Mouse (Mus musculus) MEL (cell line): ENCODE data around the gene Parp9. TPM values are rescaled to one million over a fixed set of nuclear protein-coding genes. Genes with fewer than 3 reads are reported as not detected.
A peak's percentile ranks its signal among the peaks of the same experiment; 100 is the strongest.

Experiments
- DNase-seq: peaks from one replicate; pipeline ENCODE4 v3.0.0; 2011; ENCODE audit warnings: low read depth, low spot score
- H3K27ac ChIP-seq: 2 replicates; pipeline ENCODE4 v1.5.1; 2012; ENCODE audit warnings: low read depth, mild to moderate bottlenecking, control low read depth, low read length, moderate library complexity; ENCODE audit not compliant: control insufficient read depth
- H3K27me3 ChIP-seq, 2 experiments: fragments of 150-350 bp in 1 of 2; sonication (generic) in 1 of 2; 2 replicates each; pipeline ENCODE4 v1.6.1; 2012; ENCODE audit warnings: low read length in 2 of 2, mild to moderate bottlenecking in 2 of 2, improper control_type of control experiment in 1 of 2, moderate library complexity in 1 of 2; ENCODE audit not compliant: insufficient read depth in 2 of 2, control insufficient read depth in 1 of 2
- H3K36me3 ChIP-seq, 2 experiments: 2 replicates each; pipeline ENCODE4 v1.6.1; 2012 to 2014; ENCODE audit warnings: low read length in 2 of 2, improper control_type of control experiment in 1 of 2, inconsistent platforms in 1 of 2, mild to moderate bottlenecking in 1 of 2; ENCODE audit not compliant: insufficient read depth in 2 of 2, control insufficient read depth in 1 of 2
- H3K4me1 ChIP-seq, 2 experiments: fragments of 150-350 bp in 1 of 2; sonication (generic) in 1 of 2; 2 replicates each; pipeline ENCODE4 v1.6.1; 2012; ENCODE audit warnings: low read length in 2 of 2, improper control_type of control experiment in 1 of 2, mild to moderate bottlenecking in 1 of 2; ENCODE audit not compliant: insufficient read depth in 2 of 2, control insufficient read depth in 1 of 2
- H3K4me3 ChIP-seq, 2 experiments: fragments of 150-350 bp in 1 of 2; sonication (generic) in 1 of 2; 2 replicates each; pipeline ENCODE4 v1.5.1; 2012; ENCODE audit warnings: low read depth in 2 of 2, low read length in 2 of 2, mild to moderate bottlenecking in 2 of 2, moderate library complexity in 2 of 2, control low read depth in 1 of 2, improper control_type of control experiment in 1 of 2; ENCODE audit not compliant: control insufficient read depth in 1 of 2, insufficient read depth in 1 of 2
- H3K79me2 ChIP-seq: 2 replicates; pipeline ENCODE4 v1.6.1; 2012; ENCODE audit warnings: mild to moderate bottlenecking, low read length, moderate library complexity; ENCODE audit not compliant: control insufficient read depth, poor library complexity, insufficient read depth
- H3K9ac ChIP-seq: 2 replicates; pipeline ENCODE4 v1.6.1; 2012; ENCODE audit warnings: low read depth, mild to moderate bottlenecking, control low read depth, low read length, moderate library complexity; ENCODE audit not compliant: control insufficient read depth, poor library complexity, severe bottlenecking
- H3K9me3 ChIP-seq: fragments of 150-350 bp; sonication (generic); replicated peaks from 2 replicates; pipeline ENCODE4 v1.6.1; 2012; ENCODE audit warnings: mild to moderate bottlenecking, low read length, improper control_type of control experiment, moderate library complexity; ENCODE audit not compliant: insufficient read depth
- BHLHE40 ChIP-seq: IDR thresholded peaks from 2 replicates; pipeline ENCODE4 v1.6.1; 2012; ENCODE audit warnings: low read depth, mild to moderate bottlenecking, inconsistent platforms, low read length, improper control_type of control experiment, borderline replicate concordance
- CHD1 ChIP-seq: IDR thresholded peaks from 2 replicates; pipeline ENCODE4 v1.6.1; 2012; ENCODE audit warnings: low read depth, mild to moderate bottlenecking, inconsistent platforms, low read length, improper control_type of control experiment
- CTCF ChIP-seq, 3 experiments: IDR thresholded peaks in 2 of 3; conservative IDR thresholded peaks in 1 of 3; 2 replicates each; pipeline ENCODE4 v1.5.1; 2011 to 2012; ENCODE audit warnings: low read length in 3 of 3, low read depth in 2 of 3, mild to moderate bottlenecking in 2 of 3, improper control_type of control experiment in 1 of 3, inconsistent platforms in 1 of 3, mixed read lengths in 1 of 3, moderate library complexity in 1 of 3; ENCODE audit not compliant: control insufficient read depth in 1 of 3, insufficient read depth in 1 of 3, poor library complexity in 1 of 3, severe bottlenecking in 1 of 3
- E2F4 ChIP-seq: IDR thresholded peaks from 2 replicates; pipeline ENCODE4 v1.6.1; 2011; ENCODE audit warnings: low read depth, low read length, improper control_type of control experiment, borderline replicate concordance
- ELF1 ChIP-seq: IDR thresholded peaks from 2 replicates; pipeline ENCODE4 v1.6.1; 2014; ENCODE audit warnings: low read depth, mild to moderate bottlenecking, inconsistent platforms, low read length, improper control_type of control experiment, moderate library complexity
- ETS1 ChIP-seq: IDR thresholded peaks from 2 replicates; pipeline ENCODE4 v1.6.1; 2012; ENCODE audit warnings: low read depth, mild to moderate bottlenecking, inconsistent platforms, low read length, improper control_type of control experiment, moderate library complexity
- GABPA ChIP-seq: IDR thresholded peaks from 2 replicates; pipeline ENCODE4 v1.6.1; 2012; ENCODE audit warnings: low read depth, mild to moderate bottlenecking, inconsistent platforms, low read length, improper control_type of control experiment, moderate library complexity
- HCFC1 ChIP-seq: IDR thresholded peaks from 2 replicates; pipeline ENCODE4 v1.6.1; 2012; ENCODE audit warnings: low read depth, mild to moderate bottlenecking, inconsistent platforms, low read length, improper control_type of control experiment, moderate library complexity
- JUND ChIP-seq: IDR thresholded peaks from 2 replicates; pipeline ENCODE4 v1.6.1; 2011; ENCODE audit warnings: low read depth, mild to moderate bottlenecking, improper control_type of control experiment, low read length
- MAFK ChIP-seq: IDR thresholded peaks from 2 replicates; pipeline ENCODE4 v1.6.1; 2011; ENCODE audit warnings: low read depth, mild to moderate bottlenecking, low read length, improper control_type of control experiment, borderline replicate concordance
- MAZ ChIP-seq: IDR thresholded peaks from 2 replicates; pipeline ENCODE4 v1.6.1; 2012; ENCODE audit warnings: low read depth, mild to moderate bottlenecking, inconsistent platforms, low read length, improper control_type of control experiment
- MEF2A ChIP-seq: IDR thresholded peaks from 2 replicates; pipeline ENCODE4 v1.6.1; 2014; ENCODE audit warnings: low read depth, mild to moderate bottlenecking, inconsistent platforms, low read length, improper control_type of control experiment; ENCODE audit not compliant: poor library complexity, insufficient replicate concordance, severe bottlenecking; ENCODE audit errors: extremely low read depth
- MXI1 ChIP-seq: IDR thresholded peaks from 2 replicates; pipeline ENCODE4 v1.6.1; 2011; ENCODE audit warnings: mild to moderate bottlenecking, low read depth, low read length, improper control_type of control experiment
- MYC ChIP-seq: IDR thresholded peaks from 2 replicates; pipeline ENCODE4 v1.6.1; 2011; ENCODE audit warnings: low read depth, mild to moderate bottlenecking, low read length, improper control_type of control experiment, moderate library complexity
- NELFE ChIP-seq: IDR thresholded peaks from 2 replicates; pipeline ENCODE4 v1.6.1; 2011; ENCODE audit warnings: low read depth, low read length, improper control_type of control experiment
- NRF1 ChIP-seq: IDR thresholded peaks from 2 replicates; pipeline ENCODE4 v1.6.1; 2014; ENCODE audit warnings: low read depth, mild to moderate bottlenecking, inconsistent platforms, low read length, improper control_type of control experiment, moderate library complexity; ENCODE audit not compliant: poor library complexity, insufficient read depth, severe bottlenecking
- POLR2A ChIP-seq, 2 experiments: IDR thresholded peaks; 2 replicates each; pipeline ENCODE4 v1.6.1; 2011 to 2012; ENCODE audit warnings: low read length in 2 of 2, mild to moderate bottlenecking in 2 of 2, control low read depth in 1 of 2, improper control_type of control experiment in 1 of 2, low read depth in 1 of 2, moderate library complexity in 1 of 2; ENCODE audit not compliant: control insufficient read depth in 1 of 2, insufficient read depth in 1 of 2, poor library complexity in 1 of 2
- POLR2AphosphoS2 ChIP-seq: IDR thresholded peaks from 2 replicates; pipeline ENCODE4 v1.6.1; 2011; ENCODE audit warnings: low read length, improper control_type of control experiment
- POLR2AphosphoS5 ChIP-seq: IDR thresholded peaks from 2 replicates; pipeline ENCODE4 v1.6.1; 2012; ENCODE audit warnings: low read depth, borderline replicate concordance, mild to moderate bottlenecking, inconsistent platforms, low read length, moderate library complexity, mixed read lengths
- RAD21 ChIP-seq: IDR thresholded peaks from 2 replicates; pipeline ENCODE4 v1.6.1; 2011; ENCODE audit warnings: mild to moderate bottlenecking, low read depth, low read length, improper control_type of control experiment
- RCOR1 ChIP-seq: IDR thresholded peaks from 2 replicates; pipeline ENCODE4 v1.6.1; 2012; ENCODE audit warnings: low read depth, mild to moderate bottlenecking, inconsistent platforms, low read length, improper control_type of control experiment
- SIN3A ChIP-seq: IDR thresholded peaks from 2 replicates; pipeline ENCODE4 v1.6.1; 2012; ENCODE audit warnings: low read length, improper control_type of control experiment, inconsistent platforms
- TBP ChIP-seq: IDR thresholded peaks from 2 replicates; pipeline ENCODE4 v1.8.0; 2011; ENCODE audit warnings: low read depth, low read length, improper control_type of control experiment
- TCF12 ChIP-seq: IDR thresholded peaks from 2 replicates; pipeline ENCODE4 v1.6.1; 2014; ENCODE audit warnings: low read depth, mild to moderate bottlenecking, inconsistent platforms, low read length, improper control_type of control experiment, moderate library complexity
- UBTF ChIP-seq: IDR thresholded peaks from 2 replicates; pipeline ENCODE4 v1.6.1; 2012; ENCODE audit warnings: low read depth, mild to moderate bottlenecking, inconsistent platforms, low read length, improper control_type of control experiment, moderate library complexity, borderline replicate concordance; ENCODE audit not compliant: insufficient read depth
- USF2 ChIP-seq, 2 experiments: IDR thresholded peaks; 2 replicates each; pipeline ENCODE4 v1.6.1; 2011 to 2012; ENCODE audit warnings: improper control_type of control experiment in 2 of 2, low read length in 2 of 2, borderline replicate concordance in 1 of 2, inconsistent platforms in 1 of 2, low read depth in 1 of 2, mild to moderate bottlenecking in 1 of 2; ENCODE audit not compliant: insufficient read depth in 1 of 2
- ZC3H11A ChIP-seq: IDR thresholded peaks from 2 replicates; pipeline ENCODE4 v1.6.1; 2012; ENCODE audit warnings: low read depth, mild to moderate bottlenecking, inconsistent platforms, low read length, improper control_type of control experiment
- ZKSCAN1 ChIP-seq: IDR thresholded peaks from 2 replicates; pipeline ENCODE4 v1.6.1; 2012; ENCODE audit warnings: low read depth, mild to moderate bottlenecking, inconsistent platforms, low read length, improper control_type of control experiment, moderate library complexity
- ZNF384 ChIP-seq: IDR thresholded peaks from 2 replicates; pipeline ENCODE4 v1.6.1; 2012; ENCODE audit warnings: low read depth, mild to moderate bottlenecking, inconsistent platforms, low read length, improper control_type of control experiment
- polyA plus RNA-seq, 2 experiments: library from polyadenylated mRNA; stranded (reverse) in 1 of 2; unstranded in 1 of 2; fragments of >175 nt in 1 of 2; fragments of >200 nt in 1 of 2; gene quantifications; 2 replicates each; pipeline versions ENCODE4 v1.2.1 to v1.2.4; 2012; ENCODE audit warnings: low replicate concordance in 2 of 2, low read depth in 1 of 2; ENCODE audit not compliant: insufficient read length in 2 of 2, insufficient read depth in 1 of 2, missing spikeins in 1 of 2
- total RNA-seq: library from RNA; depleted of rRNA; stranded (reverse); fragments of 300-350 nt; gene quantifications from 2 replicates; pipeline ENCODE4 v1.2.3, GENCODE M21; 2012

Parp9 gene
- total and polyA plus RNA-seq, 3 experiments: 3.4 to 5.3 TPM; not detected in 1

- H3K36me3 ChIP-seq: peaks cover 0 to 16% of the 10 kb centered on the region in 2 experiments; a peak in 2 of 4 replicates
- H3K27me3 ChIP-seq: no peaks in the 10 kb centered on the region
- H3K4me3 ChIP-seq: no peak overlapping the region
- H3K4me1 ChIP-seq: peaks cover 2 to 15% of the 10 kb centered on the region in 2 experiments; a peak in 2 of 4 replicates
- no peaks in the 10 kb centered on the region for H3K9me3 ChIP-seq
- H3K9ac ChIP-seq: no peak overlapping the region
- no peak for TF ChIP-seq GABPA
- no peak for TF ChIP-seq NELFE
- no peak for TF ChIP-seq USF2 (IDR thresholded peaks at IDR 0.05; ENCODE audit: borderline replicate concordance in 1 of 2, insufficient read depth in 1 of 2, low read depth in 1 of 2, low read length in 2 of 2)
- no peak for TF ChIP-seq TBP
- no peak for TF ChIP-seq MEF2A
- TF ChIP-seq BHLHE40: no peak
- TF ChIP-seq ZNF384: no peak
- no peak overlapping the region for H3K27ac ChIP-seq
- DNase-seq: no peak
- no peaks in the 10 kb centered on the region for H3K79me2 ChIP-seq
Observed at GRCm38 (mm10) chr16:35906887-35907286, 31.4 kb upstream of the Parp9 start.

GRCm38 (mm10) chr16:35907432-35908201 lies 30.7 kb upstream of the Parp9 start:
- H3K4me1 ChIP-seq: peaks cover 2 to 16% of the 10 kb centered on the region in 2 experiments; a peak in 2 of 4 replicates
- H3K27me3 ChIP-seq: no peaks in the 10 kb centered on the region
- H3K27ac ChIP-seq: no peak overlapping the region
- no peaks in the 10 kb centered on the region for H3K9me3 ChIP-seq
- no peak overlapping the region for H3K9ac ChIP-seq
- peak; percentile 73 for DNase-seq
- H3K4me3 ChIP-seq: no peak overlapping the region
- peaks cover 0 to 16% of the 10 kb centered on the region in 2 experiments; a peak in 2 of 4 replicates for H3K36me3 ChIP-seq
- no peaks in the 10 kb centered on the region for H3K79me2 ChIP-seq
- TF ChIP-seq CTCF (IDR thresholded peaks at IDR 0.05 in 2 of 3, conservative IDR thresholded peaks at IDR 0.05 in 1 of 3; ENCODE audit: control insufficient read depth in 1 of 3, insufficient read depth in 1 of 3, low read depth in 2 of 3, low read length in 3 of 3, poor library complexity in 1 of 3, severe bottlenecking in 1 of 3): no peak
- no peak for TF ChIP-seq ZKSCAN1
- no peak for TF ChIP-seq E2F4
- no peak for TF ChIP-seq POLR2AphosphoS5
- TF ChIP-seq TCF12: peak; percentile 40; the same call in 1 of the 2 replicates
- TF ChIP-seq JUND: 0 out of 2 replicates have a peak, but pooled peaks have one; percentile 46
- TF ChIP-seq MAZ: no peak
- TF ChIP-seq POLR2A (IDR thresholded peaks at IDR 0.05; ENCODE audit: control insufficient read depth in 1 of 2, insufficient read depth in 1 of 2, low read depth in 1 of 2, low read length in 2 of 2, poor library complexity in 1 of 2): no peak
- TF ChIP-seq ZNF384: no peak
- TF ChIP-seq NRF1: no peak
- peak; percentile 87 for TF ChIP-seq SIN3A
- peak; percentile 95 for TF ChIP-seq MXI1
- no peak for TF ChIP-seq TBP
- TF ChIP-seq UBTF: no peak
- peak; percentile 69; the same call in 1 of the 2 replicates for TF ChIP-seq MYC
- no peak for TF ChIP-seq POLR2AphosphoS2
- TF ChIP-seq RAD21: no peak
- no peak for TF ChIP-seq MAFK
- TF ChIP-seq NELFE: no peak
- no peak for TF ChIP-seq HCFC1
- no peak for TF ChIP-seq ZC3H11A
- no peak for TF ChIP-seq RCOR1
- no peak for TF ChIP-seq ELF1
- TF ChIP-seq ETS1: peak; percentile 90
- TF ChIP-seq MEF2A: no peak
- no peak for TF ChIP-seq CHD1
